Mouse (Mus musculus): ENCODE data around the gene 4930470P17Rik. TPM values are rescaled to one million over a fixed set of nuclear protein-coding genes. Genes with fewer than 3 reads are reported as not detected.
"Not testable (repeated sequence)": the region's sequence is repeated elsewhere in the genome, so short reads cannot be mapped to it uniquely, and the experiment has no call there.

Gene 4930470P17Rik
- polyA plus RNA-seq, 1 experiment from 2014 or later: not detected

GRCm38 (mm10) chr2:170631375-170631774 is 29.6 kb upstream of the 4930470P17Rik start:
- H3K27me3 ChIP-seq (ENCODE audit: control insufficient read depth, insufficient read depth, low read length): no peaks in the 10 kb centered on the region
- peaks cover 5% of the 10 kb centered on the region; the same call in 1 of the 2 replicates for H3K4me1 ChIP-seq (ENCODE audit: control insufficient read depth, insufficient read depth, low read length)
- no peak overlapping the region for H3K27ac ChIP-seq (replicated peaks; ENCODE audit: low read depth, low read length)
- no peaks in the 10 kb centered on the region for H3K36me3 ChIP-seq (ENCODE audit: control insufficient read depth, insufficient read depth, low read length)
- 89% methylated on average over 1 of the region's 1 CpGs for WGBS
- DNase-seq (ENCODE audit: low spot score): no peak
- no peak overlapping the region for H3K9ac ChIP-seq (ENCODE audit: low read length)
- no peak for ATAC-seq (ENCODE audit: insufficient number of reproducible peaks, low FRiP score, low TSS enrichment, low read depth)
- no peak overlapping the region for H3K4me2 ChIP-seq (ENCODE audit: low read depth, severe bottlenecking)
- no peak overlapping the region for H3K4me3 ChIP-seq (ENCODE audit: low read depth, low read length)
- H3K9me3 ChIP-seq (ENCODE audit: control insufficient read depth, low read length): no peaks in the 10 kb centered on the region

- Histone ChIP-seq H3K27me3 (ENCODE audit: control insufficient read depth, insufficient read depth, low read length) (no peaks in the 10 kb centered on the region), H3K36me3 (ENCODE audit: control insufficient read depth, insufficient read depth, low read length) (no peaks in the 10 kb centered on the region), H3K4me3 (ENCODE audit: low read depth, low read length) (no peak overlapping the region), H3K9me3 (ENCODE audit: control insufficient read depth, low read length) (no peaks in the 10 kb centered on the region), H3K9ac (ENCODE audit: low read length) (no peak overlapping the region), H3K27ac (replicated peaks; ENCODE audit: low read depth, low read length) (no peak overlapping the region), H3K4me2 (ENCODE audit: low read depth, severe bottlenecking) (no peak overlapping the region), H3K4me1 (ENCODE audit: control insufficient read depth, insufficient read depth, low read length) (peaks cover 5% of the 10 kb centered on the region; the same call in 1 of the 2 replicates)
- no peak for DNase-seq (ENCODE audit: low spot score)
- no peak for ATAC-seq (ENCODE audit: insufficient number of reproducible peaks, low FRiP score, low TSS enrichment, low read depth)
- 86% methylated on average over 11 of the region's 11 CpGs for WGBS
These were observed 28.7 kb upstream of the 4930470P17Rik start for GRCm38 (mm10) chr2:170630553-170630952.

GRCm38 (mm10) chr2:170627991-170628390 is 26.2 kb upstream of the 4930470P17Rik start:
- not testable (repeated sequence) for H3K4me3 ChIP-seq (ENCODE audit: low read depth, low read length); H3K27ac ChIP-seq (replicated peaks; ENCODE audit: low read depth, low read length); DNase-seq (ENCODE audit: low spot score); H3K27me3 ChIP-seq (ENCODE audit: control insufficient read depth, insufficient read depth, low read length); H3K36me3 ChIP-seq (ENCODE audit: control insufficient read depth, insufficient read depth, low read length); ATAC-seq (ENCODE audit: insufficient number of reproducible peaks, low FRiP score, low TSS enrichment, low read depth); H3K4me1 ChIP-seq (ENCODE audit: control insufficient read depth, insufficient read depth, low read length); H3K4me2 ChIP-seq (ENCODE audit: low read depth, severe bottlenecking); H3K9me3 ChIP-seq (ENCODE audit: control insufficient read depth, low read length); H3K9ac ChIP-seq (ENCODE audit: low read length)
- WGBS: 85% methylated on average over 11 of the region's 11 CpGs

- H3K9ac ChIP-seq (ENCODE audit: low read length); H3K4me3 ChIP-seq (ENCODE audit: low read depth, low read length); H3K27ac ChIP-seq (replicated peaks; ENCODE audit: low read depth, low read length); ATAC-seq (ENCODE audit: insufficient number of reproducible peaks, low FRiP score, low TSS enrichment, low read depth); H3K36me3 ChIP-seq (ENCODE audit: control insufficient read depth, insufficient read depth, low read length); H3K4me2 ChIP-seq (ENCODE audit: low read depth, severe bottlenecking); H3K27me3 ChIP-seq (ENCODE audit: control insufficient read depth, insufficient read depth, low read length); H3K4me1 ChIP-seq (ENCODE audit: control insufficient read depth, insufficient read depth, low read length); DNase-seq (ENCODE audit: low spot score); H3K9me3 ChIP-seq (ENCODE audit: control insufficient read depth, low read length): not testable (repeated sequence)
- 86% methylated on average over 1 of the region's 1 CpGs for WGBS
These were observed 22.5 kb upstream of the 4930470P17Rik start for GRCm38 (mm10) chr2:170624201-170624880.

- 87% methylated on average over 13 of the region's 13 CpGs for WGBS
- no peak for ATAC-seq (ENCODE audit: insufficient number of reproducible peaks, low FRiP score, low TSS enrichment, low read depth)
- no peaks in the 10 kb centered on the region for H3K27me3 ChIP-seq (ENCODE audit: control insufficient read depth, insufficient read depth, low read length)
These were observed 21.2 kb upstream of the 4930470P17Rik start for GRCm38 (mm10) chr2:170622985-170623384.

GRCm38 (mm10) chr2:170618862-170619492 is 17.2 kb upstream of the 4930470P17Rik start:
- Histone ChIP-seq H3K4me1 (ENCODE audit: control insufficient read depth, insufficient read depth, low read length) (no peaks in the 10 kb centered on the region), H3K27ac (replicated peaks; ENCODE audit: low read depth, low read length) (no peak overlapping the region), H3K9ac (ENCODE audit: low read length) (no peak overlapping the region), H3K4me3 (ENCODE audit: low read depth, low read length) (no peak overlapping the region), H3K36me3 (ENCODE audit: control insufficient read depth, insufficient read depth, low read length) (no peaks in the 10 kb centered on the region), H3K9me3 (ENCODE audit: control insufficient read depth, low read length) (no peaks in the 10 kb centered on the region), H3K27me3 (ENCODE audit: control insufficient read depth, insufficient read depth, low read length) (no peaks in the 10 kb centered on the region), H3K4me2 (ENCODE audit: low read depth, severe bottlenecking) (no peak overlapping the region)
- DNase-seq (ENCODE audit: low spot score) (no peak), ATAC-seq (ENCODE audit: insufficient number of reproducible peaks, low FRiP score, low TSS enrichment, low read depth) (no peak)
- 73% methylated on average over 12 of the region's 12 CpGs for WGBS

More at GRCm38 (mm10) chr2:170622985-170623384, 21.2 kb upstream of the 4930470P17Rik start:
- Histone ChIP-seq H3K9ac (ENCODE audit: low read length) (no peak overlapping the region), H3K4me3 (ENCODE audit: low read depth, low read length) (no peak overlapping the region), H3K36me3 (ENCODE audit: control insufficient read depth, insufficient read depth, low read length) (no peaks in the 10 kb centered on the region), H3K9me3 (ENCODE audit: control insufficient read depth, low read length) (no peaks in the 10 kb centered on the region), H3K4me1 (ENCODE audit: control insufficient read depth, insufficient read depth, low read length) (no peaks in the 10 kb centered on the region), H3K4me2 (ENCODE audit: low read depth, severe bottlenecking) (no peak overlapping the region), H3K27ac (replicated peaks; ENCODE audit: low read depth, low read length) (no peak overlapping the region)
- DNase-seq (ENCODE audit: low spot score): no peak

GRCm38 (mm10) chr2:170611794-170612193 is 10.0 kb upstream of the 4930470P17Rik start:
- 84% methylated on average over 5 of the region's 5 CpGs for WGBS
- H3K9me3 ChIP-seq (ENCODE audit: control insufficient read depth, low read length); H3K4me3 ChIP-seq (ENCODE audit: low read depth, low read length); ATAC-seq (ENCODE audit: insufficient number of reproducible peaks, low FRiP score, low TSS enrichment, low read depth); H3K27me3 ChIP-seq (ENCODE audit: control insufficient read depth, insufficient read depth, low read length); H3K27ac ChIP-seq (replicated peaks; ENCODE audit: low read depth, low read length); H3K9ac ChIP-seq (ENCODE audit: low read length); H3K4me1 ChIP-seq (ENCODE audit: control insufficient read depth, insufficient read depth, low read length); DNase-seq (ENCODE audit: low spot score); H3K4me2 ChIP-seq (ENCODE audit: low read depth, severe bottlenecking); H3K36me3 ChIP-seq (ENCODE audit: control insufficient read depth, insufficient read depth, low read length): not testable (repeated sequence)

- ATAC-seq (ENCODE audit: insufficient number of reproducible peaks, low FRiP score, low TSS enrichment, low read depth) (no peak), DNase-seq (ENCODE audit: low spot score) (no peak)
- WGBS: 85% methylated on average over 5 of the region's 5 CpGs
These were observed 646 bp downstream of the 4930470P17Rik start for GRCm38 (mm10) chr2:170601171-170601570.

More at GRCm38 (mm10) chr2:170601171-170601570, 646 bp downstream of the 4930470P17Rik start:
- Histone ChIP-seq H3K4me3 (ENCODE audit: low read depth, low read length) (no peak overlapping the region), H3K9me3 (ENCODE audit: control insufficient read depth, low read length) (no peaks in the 10 kb centered on the region), H3K27me3 (ENCODE audit: control insufficient read depth, insufficient read depth, low read length) (no peaks in the 10 kb centered on the region), H3K4me2 (ENCODE audit: low read depth, severe bottlenecking) (no peak overlapping the region), H3K36me3 (ENCODE audit: control insufficient read depth, insufficient read depth, low read length) (no peaks in the 10 kb centered on the region), H3K9ac (ENCODE audit: low read length) (no peak overlapping the region), H3K4me1 (ENCODE audit: control insufficient read depth, insufficient read depth, low read length) (peaks cover 5% of the 10 kb centered on the region), H3K27ac (replicated peaks; ENCODE audit: low read depth, low read length) (no peak overlapping the region)

Measured in limb, embryonic 11.5 days (tissue).